Mouse (Mus musculus) CH12F3 (cell line): ENCODE results near the gene Coro6.

Experiments
- in situ Hi-C: fragments of 300-500 bp; cut with MboI; formaldehyde crosslinking; loops from 2 replicates; pipeline ENCODE4 v1.14.3; 2020; ENCODE audit warnings: low sequenced_read_pairs

The Coro6 gene

GRCm38 (mm10) chr11:77492911-77493332, 30.7 kb downstream of the Coro6 start:
- in situ Hi-C loops = no loop called here

- in situ Hi-C loops = no loop called here
Measured at GRCm38 (mm10) chr11:77493512-77494343, 31.5 kb downstream of the Coro6 start, which contains the start of gene Git1. Gene Git1 (plus strand): TSS chr11:77493562.

GRCm38 (mm10) chr11:77494344-77494676, 32.1 kb downstream of the Coro6 start:
- in situ Hi-C loops = no loop called here

GRCm38 (mm10) chr11:77494782-77495181, 32.6 kb downstream of the Coro6 start:
- in situ Hi-C loops = no loop called here

- in situ Hi-C loops = no loop called here
Measured at GRCm38 (mm10) chr11:77495507-77495906, 33.3 kb downstream of the Coro6 start.

GRCm38 (mm10) chr11:77497341-77497756, 35.1 kb downstream of the Coro6 start:
- in situ Hi-C loops = no loop called here

- in situ Hi-C loops = no loop called here
Measured at GRCm38 (mm10) chr11:77497851-77498250, 35.6 kb downstream of the Coro6 start.

GRCm38 (mm10) chr11:77498261-77499139, 36.3 kb downstream of the Coro6 start:
- in situ Hi-C loops = no loop called here

- in situ Hi-C loops = no loop called here
Measured at GRCm38 (mm10) chr11:77499354-77499753, 37.1 kb downstream of the Coro6 start.

GRCm38 (mm10) chr11:77500361-77501325, 38.4 kb downstream of the Coro6 start:
- in situ Hi-C loops = no loop called here

- in situ Hi-C loops = no loop called here
Measured at GRCm38 (mm10) chr11:77501392-77501791, 39.2 kb downstream of the Coro6 start.

GRCm38 (mm10) chr11:77501971-77502370, 39.8 kb downstream of the Coro6 start:
- in situ Hi-C loops = no loop called here

GRCm38 (mm10) chr11:77502481-77502880, 40.3 kb downstream of the Coro6 start:
- in situ Hi-C loops = no loop called here

GRCm38 (mm10) chr11:77503511-77503910, 41.3 kb downstream of the Coro6 start:
- in situ Hi-C loops = no loop called here

- in situ Hi-C loops = no loop called here
Measured at GRCm38 (mm10) chr11:77504377-77504776, 42.2 kb downstream of the Coro6 start.

GRCm38 (mm10) chr11:77505291-77505980, 43.2 kb downstream of the Coro6 start:
- in situ Hi-C loops = no loop called here

GRCm38 (mm10) chr11:77506273-77506672, 44.1 kb downstream of the Coro6 start:
- in situ Hi-C loops = no loop called here

GRCm38 (mm10) chr11:77506941-77507340, 44.7 kb downstream of the Coro6 start:
- in situ Hi-C loops = no loop called here

- in situ Hi-C loops = no loop called here
Measured at GRCm38 (mm10) chr11:77507426-77507825, 45.2 kb downstream of the Coro6 start.
